Mouse (Mus musculus): Measurements from ENCODE around the gene Celsr1. TPM values are rescaled to one million over a fixed set of nuclear protein-coding genes. Genes with fewer than 3 reads are reported as not detected.
"Not testable (repeated sequence)": the region's sequence is repeated elsewhere in the genome, so short reads cannot be mapped to it uniquely, and the experiment has no call there.

Gene Celsr1
- total RNA-seq, 2 experiments from 2014 or later, result 0.73 to 0.88 TPM

GRCm38 (mm10) chr15:85892498-85893118 is 141.0 kb downstream of the Celsr1 start:
- no peak for DNase-seq

- no peak for DNase-seq
Observed at GRCm38 (mm10) chr15:85891971-85892370, 141.6 kb downstream of the Celsr1 start.

- DNase-seq, result no peak
Observed at GRCm38 (mm10) chr15:85889235-85889634, 144.3 kb downstream of the Celsr1 start.

- DNase-seq, result no peak
Observed at GRCm38 (mm10) chr15:85885606-85886005, 148.0 kb downstream of the Celsr1 start.

GRCm38 (mm10) chr15:85879498-85879895 is 154.1 kb downstream of the Celsr1 start:
- DNase-seq, result no peak

GRCm38 (mm10) chr15:85878848-85879497 is 154.6 kb downstream of the Celsr1 start, which contains the start of gene Trmu:
Trmu (plus strand) TSS chr15:85879312.
- peak; percentile 84 for DNase-seq

GRCm38 (mm10) chr15:85877336-85877735 is 156.2 kb downstream of the Celsr1 start:
- DNase-seq, result no peak

GRCm38 (mm10) chr15:85867696-85868095 is 165.9 kb downstream of the Celsr1 start:
- DNase-seq, result peak; percentile 68

- not testable (repeated sequence) for DNase-seq
Observed at GRCm38 (mm10) chr15:85865913-85866312, 167.7 kb downstream of the Celsr1 start.

- peak; percentile 87 for DNase-seq
Observed at GRCm38 (mm10) chr15:85859490-85860031, 174.0 kb downstream of the Celsr1 start, which contains the start of gene Gtse1. Gtse1 (plus strand) TSS chr15:85859745.

- no peak for DNase-seq
Observed at GRCm38 (mm10) chr15:85858980-85859489, 174.5 kb downstream of the Celsr1 start.

- DNase-seq, result no peak
Observed at GRCm38 (mm10) chr15:85851656-85852392, 181.8 kb downstream of the Celsr1 start.

Other genes starting within 250 kb of the Celsr1 start
- gene Cdpf1, start 222.1 kb downstream of the Celsr1 start, total RNA-seq (2021), result 10 to 100 TPM; 27.5 to 30.7 TPM
- under 1 TPM; 0.20 to 0.31 TPM for gene Pkdrej, start 212.0 kb downstream of the Celsr1 start, total RNA-seq (2021)
- 1 to 10 TPM; 4.2 to 6.8 TPM for gene Ttc38, start 201.5 kb downstream of the Celsr1 start, total RNA-seq (2021)
- 1 to 10 TPM; 2.4 to 2.7 TPM for gene Gtse1, start 174.0 kb downstream of the Celsr1 start, total RNA-seq (2021)
- gene Trmu, start 154.5 kb downstream of the Celsr1 start, total RNA-seq (2021), result 10 to 100 TPM; 21.5 to 27.2 TPM
- gene Gramd4, start 23.9 kb upstream of the Celsr1 start, total RNA-seq (2021), result 10 to 100 TPM; 11.4 to 11.5 TPM
- gene Cerk, start 152.4 kb upstream of the Celsr1 start, total RNA-seq (2021), result 1 to 10 TPM; 8.0 to 9.5 TPM
- 10 to 100 TPM; 12.2 to 15.3 TPM for gene Tbc1d22a, start 180.7 kb upstream of the Celsr1 start, total RNA-seq (2021)